20 mouse cellular contexts compared by ENCODE assay signal in the genomic region with DNA sequence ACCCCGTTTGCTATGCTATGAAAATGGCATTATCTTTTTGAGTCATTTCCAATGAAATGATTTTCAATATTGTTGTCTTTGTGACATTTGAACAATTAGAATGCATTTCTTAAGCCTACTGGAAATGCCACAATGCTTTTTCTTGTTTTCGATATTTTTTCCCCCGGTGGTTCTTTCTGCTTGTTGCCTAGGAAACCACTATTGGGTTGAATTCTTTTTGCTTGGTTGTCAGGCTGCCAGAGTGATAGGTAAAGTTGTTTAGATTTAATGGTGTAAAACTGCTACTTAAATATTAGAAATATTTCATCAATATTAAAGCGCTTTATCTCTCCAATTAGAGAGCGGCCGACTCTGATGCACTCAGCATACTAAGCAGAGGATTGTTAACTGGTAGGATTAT.
"Had no signal": no experiment of that assay in that cellular context is flagged by ENCODE, and none has a peak within 500 bp of the region (broad histone marks: within the 10 kb centered on the region; RNA-seq: fewer than 3 reads in every experiment).

No protein-coding gene starts in this region.

- H3K9ac ChIP-seq: limb, embryonic 13.5 days; liver, embryonic 12.5 days; liver, embryonic 15.5 days; lung, embryonic 15.5 days; midbrain, embryonic 12.5 days; neural tube, embryonic 13.5 days; stomach, embryonic 15.5 days had no signal

- H3K27me3 ChIP-seq: limb, embryonic 13.5 days; liver, embryonic 12.5 days; liver, embryonic 15.5 days; lung, embryonic 15.5 days; midbrain, embryonic 12.5 days; neural tube, embryonic 13.5 days; stomach, embryonic 15.5 days had no signal

- H3K9me3 ChIP-seq: limb, embryonic 10.5 days; limb, embryonic 13.5 days; liver, embryonic 12.5 days; liver, embryonic 15.5 days; lung, embryonic 15.5 days; megakaryocyte, embryonic 14.5 days; midbrain, embryonic 12.5 days; neural tube, embryonic 13.5 days; stomach, embryonic 15.5 days had no signal

- H3K4me3 ChIP-seq: limb, embryonic 10.5 days; limb, embryonic 13.5 days; liver, embryonic 12.5 days; liver, embryonic 15.5 days; lung, embryonic 15.5 days; megakaryocyte, embryonic 14.5 days; midbrain, embryonic 12.5 days; myocyte; neural tube, embryonic 13.5 days; stomach, embryonic 15.5 days had no signal

- DNase-seq: kidney, adult 18-20 months; kidney, adult 9 months; kidney, postnatal 14 days; kidney, postnatal 4 days; layer of hippocampus, postnatal 36 days; liver; lung, postnatal 10 days; right cerebral cortex, postnatal 25 days; spleen, adult 18-20 months; thymus, postnatal 25 days had no signal

- H3K27ac ChIP-seq: limb, embryonic 10.5 days; limb, embryonic 13.5 days; liver, embryonic 12.5 days; liver, embryonic 15.5 days; lung, embryonic 15.5 days; neural tube, embryonic 13.5 days; stomach, embryonic 15.5 days had no signal

- H3K4me2 ChIP-seq: limb, embryonic 13.5 days; liver, embryonic 12.5 days; liver, embryonic 15.5 days; lung, embryonic 15.5 days; midbrain, embryonic 12.5 days; neural tube, embryonic 13.5 days; stomach, embryonic 15.5 days had no signal

- ATAC-seq: liver, embryonic 12.5 days had no signal

- H3K36me3 ChIP-seq: limb, embryonic 10.5 days; limb, embryonic 13.5 days; liver, embryonic 12.5 days; liver, embryonic 15.5 days; lung, embryonic 15.5 days; midbrain, embryonic 12.5 days; neural tube, embryonic 13.5 days; stomach, embryonic 15.5 days had no signal

- H3K4me1 ChIP-seq: limb, embryonic 13.5 days; liver, embryonic 12.5 days; liver, embryonic 15.5 days; lung, embryonic 15.5 days; megakaryocyte, embryonic 14.5 days; stomach, embryonic 15.5 days had no signal
